Mouse (Mus musculus) liver, postnatal 0 days (tissue): ENCODE measurements at regions not wholly inside any gene's neighbourhood (a gene's known extent, or its start where the extent isn't known, plus 50 kb on each side); places are given as distances from the start of the nearest gene placed in this dataset.

Experiments
- ATAC-seq: fragments of 200-750 bp; cut with Nextera tagmentation; 2 replicates; pipeline ENCODE4 v1.8.0; 2017; ENCODE audit warnings: mild to moderate bottlenecking, moderate library complexity
- DNase-seq: peaks from one replicate; pipeline ENCODE4 v3.0.0-alpha.2; 2016
- H3K27ac ChIP-seq: fragments of 300-500 bp; sonication (generic); 2 replicates; pipeline ENCODE4 v1.5.1; 2014; ENCODE audit warnings: antibody characterized with exemption, moderate library complexity, mild to moderate bottlenecking, low read depth
- H3K27me3 ChIP-seq: fragments of 300-500 bp; sonication (generic); 2 replicates; pipeline ENCODE4 v1.6.1; 2014; ENCODE audit warnings: low read length, control low read depth, mixed read lengths; ENCODE audit not compliant: insufficient read depth
- H3K36me3 ChIP-seq: fragments of 300-500 bp; sonication (generic); replicated peaks from 2 replicates; pipeline ENCODE4 v1.6.1; 2014; ENCODE audit warnings: mild to moderate bottlenecking, control low read depth, low read length, moderate library complexity, mixed read lengths; ENCODE audit not compliant: insufficient read depth
- H3K4me1 ChIP-seq: fragments of 300-500 bp; sonication (generic); 2 replicates; pipeline ENCODE4 v1.6.1; 2014; ENCODE audit warnings: antibody characterized with exemption, mild to moderate bottlenecking, control low read depth; ENCODE audit not compliant: insufficient read depth
- H3K4me2 ChIP-seq: fragments of 300-500 bp; sonication (generic); 2 replicates; pipeline ENCODE4 v1.6.1; 2014; ENCODE audit warnings: low read depth, mild to moderate bottlenecking, low read length, moderate library complexity, mixed read lengths
- H3K4me3 ChIP-seq: fragments of 300-500 bp; sonication (generic); 2 replicates; pipeline ENCODE4 v1.5.1; 2014; ENCODE audit warnings: low read depth, low read length
- H3K9ac ChIP-seq: fragments of 300-500 bp; sonication (generic); replicated peaks from 2 replicates; pipeline ENCODE4 v1.6.1; 2014; ENCODE audit warnings: mild to moderate bottlenecking, moderate library complexity
- H3K9me3 ChIP-seq: fragments of 300-500 bp; sonication (generic); 2 replicates; pipeline ENCODE4 v1.6.1; 2016; ENCODE audit warnings: mild to moderate bottlenecking, control low read depth, low read length, mixed read lengths
- CTCF ChIP-seq: sonication (generic); IDR thresholded peaks from 2 replicates; pipeline ENCODE4 v1.5.1; 2016; ENCODE audit warnings: antibody characterized with exemption, low read depth
- EP300 ChIP-seq: IDR thresholded peaks from 2 replicates; pipeline ENCODE4 v1.6.1; 2016; ENCODE audit warnings: antibody characterized with exemption, low read depth, mild to moderate bottlenecking
- WGBS: fragments of 180-500 bp; shearing (Covaris S2); extraction: QIAGEN DNeasy Blood & Tissue Kit; methylation state at CpG from one replicate; pipeline ENCODE4 v1.1.7; 2014; ENCODE audit not compliant: insufficient replicate concordance; 5-methylcytosine and 5-hydroxymethylcytosine counted together

GRCm38 (mm10) chr8:89632304-89632703 lies 588.3 kb upstream of the Sall1 start:
- ATAC-seq (no peak), DNase-seq (no peak)
- Histone ChIP-seq H3K9ac (no peak overlapping the region), H3K27ac (no peak overlapping the region), H3K36me3 (no peaks in the 10 kb centered on the region), H3K27me3 (no peaks in the 10 kb centered on the region), H3K4me1 (no peaks in the 10 kb centered on the region), H3K9me3 (no peaks in the 10 kb centered on the region), H3K4me3 (no peak overlapping the region), H3K4me2 (no peak overlapping the region)
- no peak for TF ChIP-seq CTCF
- TF ChIP-seq EP300 = no peak
- WGBS = 82% methylated on average over 5 of the region's 5 CpGs

- no peak overlapping the region for H3K4me3 ChIP-seq
- no peak overlapping the region for H3K9ac ChIP-seq
- no peaks in the 10 kb centered on the region for H3K36me3 ChIP-seq
- no peaks in the 10 kb centered on the region for H3K4me1 ChIP-seq
- no peak overlapping the region for H3K27ac ChIP-seq
- TF ChIP-seq EP300 (no peak), CTCF (peak; percentile 62)
- no peak overlapping the region for H3K4me2 ChIP-seq
- ATAC-seq (no peak), DNase-seq (peak; percentile 37)
- 69% methylated on average over 3 of the region's 3 CpGs for WGBS
- H3K9me3 ChIP-seq = no peaks in the 10 kb centered on the region
- no peaks in the 10 kb centered on the region for H3K27me3 ChIP-seq
Observed at GRCm38 (mm10) chr8:89630540-89630939, 586.6 kb upstream of the Sall1 start.

- Histone ChIP-seq H3K9ac (no peak overlapping the region), H3K4me1 (no peaks in the 10 kb centered on the region), H3K4me2 (no peak overlapping the region), H3K27ac (no peak overlapping the region), H3K36me3 (no peaks in the 10 kb centered on the region), H3K4me3 (no peak overlapping the region), H3K9me3 (no peaks in the 10 kb centered on the region), H3K27me3 (no peaks in the 10 kb centered on the region)
- 43% methylated on average over 7 of the region's 7 CpGs for WGBS
- no peak for TF ChIP-seq CTCF
- TF ChIP-seq EP300 = no peak
- ATAC-seq (no peak), DNase-seq (no peak)
Observed at GRCm38 (mm10) chr8:89618089-89618488, 574.1 kb upstream of the Sall1 start.

- 77% methylated on average over 8 of the region's 8 CpGs for WGBS
- no peak overlapping the region for H3K4me2 ChIP-seq
- no peak overlapping the region for H3K4me3 ChIP-seq
- ATAC-seq = no peak
- H3K27me3 ChIP-seq = no peaks in the 10 kb centered on the region
- TF ChIP-seq CTCF = no peak
- no peak for TF ChIP-seq EP300
- no peak overlapping the region for H3K27ac ChIP-seq
- no peaks in the 10 kb centered on the region for H3K36me3 ChIP-seq
- no peak overlapping the region for H3K9ac ChIP-seq
- DNase-seq = no peak
- H3K9me3 ChIP-seq = no peaks in the 10 kb centered on the region
- no peaks in the 10 kb centered on the region for H3K4me1 ChIP-seq
Observed at GRCm38 (mm10) chr8:89615863-89616558, 572.0 kb upstream of the Sall1 start.

GRCm38 (mm10) chr8:89609074-89609473 lies 565.1 kb upstream of the Sall1 start:
- H3K4me3 ChIP-seq = no peak overlapping the region
- TF ChIP-seq CTCF (no peak), EP300 (no peak)
- WGBS = 67% methylated on average over 4 of the region's 4 CpGs
- no peaks in the 10 kb centered on the region for H3K9me3 ChIP-seq
- H3K27me3 ChIP-seq = no peaks in the 10 kb centered on the region
- DNase-seq (no peak), ATAC-seq (no peak)
- H3K27ac ChIP-seq = no peak overlapping the region
- H3K4me1 ChIP-seq = no peaks in the 10 kb centered on the region
- H3K36me3 ChIP-seq = no peaks in the 10 kb centered on the region
- no peak overlapping the region for H3K9ac ChIP-seq
- no peak overlapping the region for H3K4me2 ChIP-seq

- Histone ChIP-seq H3K27ac (no peak overlapping the region), H3K4me1 (no peaks in the 10 kb centered on the region), H3K9me3 (no peaks in the 10 kb centered on the region), H3K9ac (no peak overlapping the region), H3K4me2 (no peak overlapping the region), H3K4me3 (no peak overlapping the region), H3K36me3 (no peaks in the 10 kb centered on the region), H3K27me3 (no peaks in the 10 kb centered on the region)
- TF ChIP-seq CTCF = no peak
- TF ChIP-seq EP300 = no peak
- DNase-seq (no peak), ATAC-seq (no peak)
- 70% methylated on average over 4 of the region's 4 CpGs for WGBS
Observed at GRCm38 (mm10) chr8:89605905-89606468, 562.0 kb upstream of the Sall1 start.
